Mouse (Mus musculus) adrenal gland, postnatal 36 days (tissue): ENCODE results near the gene Borcs6. TPM values are rescaled to one million over a fixed set of nuclear protein-coding genes. Genes with fewer than 3 reads are reported as not detected.
A peak's percentile ranks its signal among the peaks of the same experiment; 100 is the strongest.
"Not testable (repeated sequence)": the region's sequence is repeated elsewhere in the genome, so short reads cannot be mapped to it uniquely, and the experiment has no call there.

Experiments used
- DNase-seq, 2 experiments: peaks; one replicate each; pipeline ENCODE4 v3.0.0; 2021; ENCODE audit warnings: mixed read lengths in 1 of 2
- total RNA-seq, 2 experiments: library from RNA; stranded (reverse); gene quantifications; 2 replicates each; pipeline ENCODE4 v1.2.3; 2021

The Borcs6 gene
- total RNA-seq, 2 experiments from 2014 or later = 26.4 to 30.4 TPM

GRCm38 (mm10) chr11:69088856-69089615 lies 29.5 kb downstream of the Borcs6 start:
- DNase-seq = no peak

- DNase-seq = peak; percentile 54 to 55
These were observed 30.2 kb downstream of the Borcs6 start for GRCm38 (mm10) chr11:69089616-69090290.

GRCm38 (mm10) chr11:69090367-69090766 lies 30.9 kb downstream of the Borcs6 start:
- DNase-seq = no peak

- DNase-seq = no peak
These were observed 32.3 kb downstream of the Borcs6 start for GRCm38 (mm10) chr11:69091566-69092385.

GRCm38 (mm10) chr11:69092386-69092751 lies 32.9 kb downstream of the Borcs6 start:
- DNase-seq = peak; percentile 91 to 92

- DNase-seq = no peak
These were observed 33.4 kb downstream of the Borcs6 start for GRCm38 (mm10) chr11:69092871-69093270.

- DNase-seq = not testable (repeated sequence)
These were observed 34.3 kb downstream of the Borcs6 start for GRCm38 (mm10) chr11:69093856-69094255.

GRCm38 (mm10) chr11:69094697-69095429 lies 35.3 kb downstream of the Borcs6 start, which contains the start of gene Per1:
Gene Per1 (plus strand): TSS chr11:69095217.
- peak; percentile 98 for DNase-seq

- no peak for DNase-seq
These were observed 36.2 kb downstream of the Borcs6 start for GRCm38 (mm10) chr11:69095511-69096231.

- peak in 1 of 2 experiments; percentile 52 for DNase-seq
These were observed 37.0 kb downstream of the Borcs6 start for GRCm38 (mm10) chr11:69096360-69096986.

GRCm38 (mm10) chr11:69096987-69097900 lies 37.7 kb downstream of the Borcs6 start:
- peak; percentile 100 for DNase-seq

GRCm38 (mm10) chr11:69098039-69098761 lies 38.7 kb downstream of the Borcs6 start:
- DNase-seq = no peak

- peak; percentile 99 for DNase-seq
These were observed 39.2 kb downstream of the Borcs6 start for GRCm38 (mm10) chr11:69098762-69099091.

- DNase-seq = peak; percentile 81 to 83
These were observed 39.8 kb downstream of the Borcs6 start for GRCm38 (mm10) chr11:69099177-69099914.

- DNase-seq = peak; percentile 98
These were observed 40.4 kb downstream of the Borcs6 start for GRCm38 (mm10) chr11:69099915-69100345.

GRCm38 (mm10) chr11:69100639-69101360 lies 41.3 kb downstream of the Borcs6 start:
- no peak for DNase-seq
